26 mouse cellular contexts compared by ENCODE assay signal in genomic region chr6:89049290-89049689, GRCm38 (mm10).
"Had no signal": no experiment of that assay in that cellular context is flagged by ENCODE, and none has a peak within 500 bp of the region (broad histone marks: within the 10 kb centered on the region; RNA-seq: fewer than 3 reads in every experiment).

No protein-coding gene starts in this region.

- H3K36me3 ChIP-seq: heart, embryonic 13.5 days; heart, embryonic 15.5 days; hindbrain, embryonic 12.5 days; hindbrain, embryonic 15.5 days; kidney, embryonic 15.5 days; limb, embryonic 10.5 days; limb, embryonic 12.5 days; liver, embryonic 13.5 days had no signal

- H3K9ac ChIP-seq: heart, embryonic 13.5 days; heart, embryonic 15.5 days; hindbrain, embryonic 12.5 days; hindbrain, embryonic 15.5 days; kidney, embryonic 15.5 days; limb, embryonic 12.5 days; liver, embryonic 13.5 days had no signal

- H3K27ac ChIP-seq: heart, adult 2 months; heart, embryonic 13.5 days; heart, embryonic 15.5 days; hindbrain, embryonic 12.5 days; hindbrain, embryonic 15.5 days; kidney, embryonic 15.5 days; kidney, postnatal 0 days; layer of hippocampus, adult 2 months; left cerebral cortex, adult 2 months; limb, embryonic 10.5 days; limb, embryonic 12.5 days; liver, embryonic 13.5 days had no signal

- ATAC-seq: intestine, embryonic 16.5 days had no signal

- H3K27me3 ChIP-seq: heart, embryonic 15.5 days; hindbrain, embryonic 12.5 days; hindbrain, embryonic 15.5 days; kidney, embryonic 15.5 days; limb, embryonic 12.5 days; liver, embryonic 13.5 days had no signal

- H3K4me3 ChIP-seq: heart, adult 2 months; heart, embryonic 13.5 days; heart, embryonic 15.5 days; hindbrain, embryonic 12.5 days; hindbrain, embryonic 15.5 days; kidney, embryonic 15.5 days; layer of hippocampus, adult 2 months; left cerebral cortex, adult 2 months; limb, embryonic 10.5 days; limb, embryonic 12.5 days; liver, embryonic 13.5 days had no signal

- DNase-seq: gastrocnemius, postnatal 14 days; gastrocnemius, postnatal 36 days; heart, adult 11 months; heart, adult 2 months; heart, postnatal 14 days; heart, postnatal 36 days; kidney, adult 11 months; kidney, adult 2 months; kidney, adult 9 months; kidney, postnatal 14 days; kidney, postnatal 4 days; liver; liver, embryonic 13.5 days had no signal

- H3K4me1 ChIP-seq: heart, embryonic 13.5 days; heart, embryonic 15.5 days; kidney, embryonic 15.5 days; limb, embryonic 10.5 days; limb, embryonic 12.5 days; liver, embryonic 13.5 days had no signal

- H3K4me2 ChIP-seq: heart, embryonic 11.5 days; heart, embryonic 13.5 days; heart, embryonic 15.5 days; hindbrain, embryonic 12.5 days; hindbrain, embryonic 15.5 days; kidney, embryonic 15.5 days; limb, embryonic 12.5 days; liver, embryonic 11.5 days; liver, embryonic 13.5 days had no signal

- H3K9me3 ChIP-seq: heart, embryonic 15.5 days; hindbrain, embryonic 12.5 days; hindbrain, embryonic 15.5 days; kidney, embryonic 15.5 days; limb, embryonic 10.5 days; limb, embryonic 12.5 days; liver, embryonic 13.5 days had no signal
